Mouse (Mus musculus): ENCODE measurements around the gene Ints1. TPM values are rescaled to one million over a fixed set of nuclear protein-coding genes. Genes with fewer than 3 reads are reported as not detected.

Ints1 gene
- polyA plus RNA-seq, 1 experiment from 2014 or later, result 26.3 TPM

- Histone ChIP-seq H3K9ac (ENCODE audit: low read length) (no peak overlapping the region), H3K27ac (ENCODE audit: low read depth, low read length) (no peak overlapping the region), H3K4me3 (ENCODE audit: low read depth, low read length) (no peak overlapping the region), H3K27me3 (ENCODE audit: control insufficient read depth, insufficient read depth, low read length) (no peaks in the 10 kb centered on the region; the same call in 1 of the 2 replicates), H3K36me3 (ENCODE audit: control insufficient read depth, insufficient read depth, low read length) (no peaks in the 10 kb centered on the region), H3K9me3 (ENCODE audit: control insufficient read depth, low read length) (no peaks in the 10 kb centered on the region), H3K4me2 (no peak overlapping the region), H3K4me1 (ENCODE audit: control insufficient read depth, insufficient read depth, low read length) (peaks cover 9% of the 10 kb centered on the region)
- DNase-seq (ENCODE audit: low spot score, missing footprints) (no peak), ATAC-seq (ENCODE audit: low FRiP score) (no peak)
- WGBS, result 72% methylated on average over 3 of the region's 3 CpGs
Measured at GRCm38 (mm10) chr5:139734016-139734415, 41.5 kb downstream of the Ints1 start.

- H3K27ac ChIP-seq (ENCODE audit: low read depth, low read length), result no peak overlapping the region
Measured at GRCm38 (mm10) chr5:139732634-139733107, 42.8 kb downstream of the Ints1 start.

DNA sequence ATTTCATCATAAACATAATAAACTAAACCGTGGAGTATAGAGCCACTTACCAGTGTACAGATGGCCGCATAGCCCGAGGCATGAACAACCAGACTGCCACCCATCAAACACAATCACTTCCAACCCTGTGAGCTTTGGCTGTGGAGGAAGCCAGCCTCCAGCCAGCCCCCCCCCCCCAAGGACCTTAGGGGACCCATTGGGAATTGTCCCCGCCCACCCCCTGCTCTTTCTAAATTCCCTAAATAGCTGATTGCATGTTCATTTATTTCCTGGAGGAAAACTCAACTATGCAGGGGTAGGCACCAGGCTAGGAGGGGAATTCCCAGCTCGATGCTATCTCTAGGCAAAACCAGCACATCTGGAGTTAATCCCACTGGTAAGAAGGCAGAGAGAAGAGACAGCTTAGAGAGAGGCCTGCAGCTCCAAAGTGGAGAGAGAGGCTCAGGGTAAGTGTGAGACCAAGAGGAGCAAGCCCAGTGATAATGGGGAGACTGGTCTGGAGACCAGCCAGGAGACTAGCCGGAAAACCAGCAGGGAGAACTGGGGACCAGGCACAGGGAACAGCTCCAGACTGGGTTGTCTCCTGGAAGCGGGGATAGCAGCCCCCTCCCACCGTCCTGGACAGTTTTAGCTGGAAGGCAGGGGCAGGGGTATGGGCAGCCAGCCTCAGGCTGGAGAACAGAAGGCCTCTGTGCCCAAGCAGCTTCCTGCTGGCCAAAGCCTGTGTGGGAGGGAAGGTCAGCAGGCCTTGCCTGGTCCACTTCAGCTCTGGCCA is 44.6 kb downstream of the Ints1 start:
- Histone ChIP-seq H3K4me1 (ENCODE audit: control insufficient read depth, insufficient read depth, low read length) (peaks cover 7% of the 10 kb centered on the region), H3K4me3 (ENCODE audit: low read depth, low read length) (no peak overlapping the region)

More at GRCm38 (mm10) chr5:139732634-139733107, 42.8 kb downstream of the Ints1 start:
- no peaks in the 10 kb centered on the region; the same call in 1 of the 2 replicates for H3K27me3 ChIP-seq (ENCODE audit: control insufficient read depth, insufficient read depth, low read length)
- H3K4me2 ChIP-seq, result no peak overlapping the region
- no peak overlapping the region for H3K9ac ChIP-seq (ENCODE audit: low read length)
- H3K9me3 ChIP-seq (ENCODE audit: control insufficient read depth, low read length), result no peaks in the 10 kb centered on the region
- peaks cover 9% of the 10 kb centered on the region for H3K4me1 ChIP-seq (ENCODE audit: control insufficient read depth, insufficient read depth, low read length)
- no peak overlapping the region for H3K4me3 ChIP-seq (ENCODE audit: low read depth, low read length)
- H3K36me3 ChIP-seq (ENCODE audit: control insufficient read depth, insufficient read depth, low read length), result no peaks in the 10 kb centered on the region
- DNase-seq (ENCODE audit: low spot score, missing footprints) (no peak), ATAC-seq (ENCODE audit: low FRiP score) (no peak)
- 73% methylated on average over 11 of the region's 11 CpGs for WGBS

DNA sequence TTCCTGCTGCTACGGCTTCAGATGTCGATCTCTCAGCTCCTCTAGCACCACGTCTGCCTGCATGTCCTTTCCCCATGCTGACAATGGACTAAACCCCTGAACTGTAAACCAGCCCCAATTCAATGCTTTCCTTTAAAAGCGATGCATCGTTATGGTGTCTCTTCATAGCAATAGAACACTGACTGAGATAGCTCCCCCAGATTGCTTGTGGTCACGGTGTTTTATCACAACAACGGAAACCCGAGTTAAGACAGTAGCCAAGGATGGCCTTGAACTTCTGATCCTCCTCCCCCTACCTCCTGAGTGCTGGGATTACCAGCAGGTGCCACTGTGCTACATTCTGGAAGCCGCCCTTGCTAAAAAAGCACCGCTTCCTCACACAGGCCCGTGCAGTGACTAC is 48.2 kb downstream of the Ints1 start:
- no peaks in the 10 kb centered on the region for H3K27me3 ChIP-seq (ENCODE audit: control insufficient read depth, insufficient read depth, low read length)
- H3K9me3 ChIP-seq (ENCODE audit: control insufficient read depth, low read length), result no peaks in the 10 kb centered on the region
- H3K4me3 ChIP-seq (ENCODE audit: low read depth, low read length), result no peak overlapping the region
- H3K27ac ChIP-seq (ENCODE audit: low read depth, low read length), result no peak overlapping the region
- DNase-seq (ENCODE audit: low spot score, missing footprints) (no peak), ATAC-seq (ENCODE audit: low FRiP score) (no peak)
- H3K4me1 ChIP-seq (ENCODE audit: control insufficient read depth, insufficient read depth, low read length), result peaks cover 5% of the 10 kb centered on the region
- whole genome bisulfite sequencing, result 83% methylated on average over 11 of the region's 11 CpGs
- H3K4me2 ChIP-seq, result no peak overlapping the region
- no peak overlapping the region for H3K9ac ChIP-seq (ENCODE audit: low read length)
- no peaks in the 10 kb centered on the region for H3K36me3 ChIP-seq (ENCODE audit: control insufficient read depth, insufficient read depth, low read length)

More for the DNA sequence above, 44.6 kb downstream of the Ints1 start:
- 57% methylated on average over 8 of the region's 8 CpGs for WGBS
- no peak for DNase-seq (ENCODE audit: low spot score, missing footprints)
- Histone ChIP-seq H3K9ac (ENCODE audit: low read length) (no peak overlapping the region), H3K27ac (ENCODE audit: low read depth, low read length) (no peak overlapping the region), H3K9me3 (ENCODE audit: control insufficient read depth, low read length) (no peaks in the 10 kb centered on the region), H3K27me3 (ENCODE audit: control insufficient read depth, insufficient read depth, low read length) (no peaks in the 10 kb centered on the region; the same call in 1 of the 2 replicates), H3K4me2 (no peak overlapping the region), H3K36me3 (ENCODE audit: control insufficient read depth, insufficient read depth, low read length) (no peaks in the 10 kb centered on the region)
- no peak for ATAC-seq (ENCODE audit: low FRiP score)

DNA sequence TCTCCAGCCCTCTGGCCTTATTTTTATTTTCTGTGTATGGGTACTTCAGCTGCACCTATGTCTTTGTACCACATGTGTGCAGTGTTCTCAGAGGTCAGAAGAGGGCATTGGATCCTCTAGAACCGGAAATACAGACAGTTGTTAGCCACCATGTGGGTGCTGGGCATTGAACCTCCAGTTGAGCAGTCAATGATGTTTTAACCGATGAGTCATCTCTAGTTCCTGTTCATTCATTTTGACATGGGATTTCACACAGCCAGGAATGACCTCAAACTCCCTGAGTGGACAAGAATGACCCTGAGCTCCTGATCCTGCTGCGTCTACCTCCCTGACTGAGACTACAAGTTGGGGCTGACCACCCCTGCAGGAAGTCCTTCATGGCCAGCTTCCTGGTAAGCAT is 49.3 kb downstream of the Ints1 start:
- no peaks in the 10 kb centered on the region for H3K27me3 ChIP-seq (ENCODE audit: control insufficient read depth, insufficient read depth, low read length)
- DNase-seq (ENCODE audit: low spot score, missing footprints), result no peak
- H3K4me2 ChIP-seq, result no peak overlapping the region
- WGBS, result 86% methylated on average over 3 of the region's 3 CpGs
- no peaks in the 10 kb centered on the region for H3K36me3 ChIP-seq (ENCODE audit: control insufficient read depth, insufficient read depth, low read length)
- peaks cover 5% of the 10 kb centered on the region for H3K4me1 ChIP-seq (ENCODE audit: control insufficient read depth, insufficient read depth, low read length)
- no peak overlapping the region for H3K27ac ChIP-seq (ENCODE audit: low read depth, low read length)
- H3K9me3 ChIP-seq (ENCODE audit: control insufficient read depth, low read length), result no peaks in the 10 kb centered on the region
- no peak overlapping the region for H3K9ac ChIP-seq (ENCODE audit: low read length)
- ATAC-seq (ENCODE audit: low FRiP score), result no peak
- H3K4me3 ChIP-seq (ENCODE audit: low read depth, low read length), result no peak overlapping the region

- Histone ChIP-seq H3K4me3 (ENCODE audit: low read depth, low read length) (no peak overlapping the region), H3K4me1 (ENCODE audit: control insufficient read depth, insufficient read depth, low read length) (peaks cover 5% of the 10 kb centered on the region; the same call in 1 of the 2 replicates), H3K9ac (ENCODE audit: low read length) (0 out of 2 replicates have a peak overlapping the region, but pooled peaks have one; percentile 7), H3K27ac (ENCODE audit: low read depth, low read length) (no peak overlapping the region), H3K36me3 (ENCODE audit: control insufficient read depth, insufficient read depth, low read length) (no peaks in the 10 kb centered on the region), H3K4me2 (no peak overlapping the region), H3K9me3 (ENCODE audit: control insufficient read depth, low read length) (no peaks in the 10 kb centered on the region), H3K27me3 (ENCODE audit: control insufficient read depth, insufficient read depth, low read length) (no peaks in the 10 kb centered on the region)
- ATAC-seq (ENCODE audit: low FRiP score) (no peak), DNase-seq (ENCODE audit: low spot score, missing footprints) (no peak)
- 59% methylated on average over 10 of the region's 10 CpGs for WGBS
Measured at GRCm38 (mm10) chr5:139724336-139725116, 50.9 kb downstream of the Ints1 start.

DNA sequence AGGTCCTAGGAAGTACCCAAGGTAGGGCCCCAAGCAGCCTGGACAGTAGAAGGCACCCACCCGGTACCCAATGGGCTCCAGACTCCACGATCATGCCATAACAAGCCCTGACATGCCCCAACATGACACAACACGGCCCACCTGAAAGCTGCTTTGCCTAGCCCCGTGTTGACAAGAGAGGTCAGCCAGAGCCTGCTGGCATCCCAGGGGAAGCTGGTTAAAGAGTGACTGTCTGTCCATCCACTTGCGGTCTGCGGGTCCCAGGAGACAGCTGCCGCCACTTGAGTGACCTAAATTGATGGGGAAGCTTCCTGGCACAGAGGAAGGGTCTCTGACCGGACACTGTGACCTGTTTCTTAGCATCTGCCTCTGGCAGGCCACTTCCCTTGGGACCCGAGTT is 52.4 kb downstream of the Ints1 start:
- peaks cover 8% of the 10 kb centered on the region; the same call in 1 of the 2 replicates for H3K4me1 ChIP-seq (ENCODE audit: control insufficient read depth, insufficient read depth, low read length)
- H3K27me3 ChIP-seq (ENCODE audit: control insufficient read depth, insufficient read depth, low read length), result no peaks in the 10 kb centered on the region
- no peak overlapping the region for H3K9ac ChIP-seq (ENCODE audit: low read length)
- no peaks in the 10 kb centered on the region for H3K36me3 ChIP-seq (ENCODE audit: control insufficient read depth, insufficient read depth, low read length)
- no peak overlapping the region for H3K4me2 ChIP-seq
- WGBS, result 83% methylated on average over 9 of the region's 9 CpGs
- ATAC-seq (ENCODE audit: low FRiP score) (no peak), DNase-seq (ENCODE audit: low spot score, missing footprints) (no peak)
- H3K4me3 ChIP-seq (ENCODE audit: low read depth, low read length), result no peak overlapping the region
- no peaks in the 10 kb centered on the region for H3K9me3 ChIP-seq (ENCODE audit: control insufficient read depth, low read length)
- no peak overlapping the region for H3K27ac ChIP-seq (ENCODE audit: low read depth, low read length)

DNA sequence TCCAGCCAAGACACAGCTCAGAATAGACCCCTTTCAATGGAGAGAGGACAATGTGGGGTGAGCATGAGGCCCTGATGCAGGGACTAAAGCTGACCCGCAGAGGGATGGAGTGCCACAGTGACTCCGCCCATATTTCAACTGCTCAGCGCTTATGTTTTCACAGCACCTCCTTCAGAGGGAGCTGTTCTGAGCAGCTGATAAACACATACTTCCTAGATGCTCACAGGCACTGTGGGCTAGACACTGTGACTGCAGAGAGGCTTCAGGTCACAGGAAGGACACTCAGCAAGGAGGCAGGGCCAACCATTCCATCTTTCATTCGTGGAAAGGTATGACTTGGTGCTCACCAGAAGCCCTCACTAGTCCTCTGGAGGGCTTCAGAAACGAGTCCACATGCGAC is 52.8 kb downstream of the Ints1 start:
- Histone ChIP-seq H3K27me3 (ENCODE audit: control insufficient read depth, insufficient read depth, low read length) (no peaks in the 10 kb centered on the region), H3K27ac (ENCODE audit: low read depth, low read length) (no peak overlapping the region), H3K4me2 (no peak overlapping the region), H3K4me1 (ENCODE audit: control insufficient read depth, insufficient read depth, low read length) (peaks cover 8% of the 10 kb centered on the region; the same call in 1 of the 2 replicates), H3K9ac (ENCODE audit: low read length) (no peak overlapping the region), H3K36me3 (ENCODE audit: control insufficient read depth, insufficient read depth, low read length) (no peaks in the 10 kb centered on the region), H3K9me3 (ENCODE audit: control insufficient read depth, low read length) (no peaks in the 10 kb centered on the region), H3K4me3 (ENCODE audit: low read depth, low read length) (no peak overlapping the region)
- DNase-seq (ENCODE audit: low spot score, missing footprints) (peak; percentile 51), ATAC-seq (ENCODE audit: low FRiP score) (no peak)
- WGBS, result 80% methylated on average over 6 of the region's 6 CpGs

DNA sequence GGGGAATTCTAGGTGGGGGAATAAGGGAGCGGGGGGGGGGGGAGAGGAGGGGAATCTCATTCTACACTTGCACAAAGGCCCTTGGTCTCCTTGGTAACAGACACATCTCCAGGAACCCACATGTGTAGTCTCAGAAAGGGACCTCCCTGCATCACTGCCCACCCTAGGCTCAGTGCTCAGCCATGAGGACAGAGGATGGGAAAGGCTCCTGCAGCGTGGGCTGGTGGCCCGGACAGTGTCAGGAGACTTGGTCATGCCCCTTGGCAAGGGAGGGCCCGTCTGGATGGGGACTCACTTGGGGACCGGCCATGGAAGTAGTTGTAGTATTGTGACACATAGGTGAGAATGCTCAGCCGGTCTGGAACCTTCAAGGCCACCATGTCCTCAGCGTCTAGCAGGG is 56.5 kb downstream of the Ints1 start:
- Histone ChIP-seq H3K9me3 (ENCODE audit: control insufficient read depth, low read length) (no peaks in the 10 kb centered on the region), H3K4me1 (ENCODE audit: control insufficient read depth, insufficient read depth, low read length) (0 out of 2 replicates have a peak, but pooled peaks cover 3% of the 10 kb centered on the region), H3K27ac (ENCODE audit: low read depth, low read length) (no peak overlapping the region), H3K4me2 (no peak overlapping the region), H3K36me3 (ENCODE audit: control insufficient read depth, insufficient read depth, low read length) (no peaks in the 10 kb centered on the region), H3K27me3 (ENCODE audit: control insufficient read depth, insufficient read depth, low read length) (no peaks in the 10 kb centered on the region), H3K9ac (ENCODE audit: low read length) (no peak overlapping the region), H3K4me3 (ENCODE audit: low read depth, low read length) (no peak overlapping the region)
- ATAC-seq (ENCODE audit: low FRiP score), result peak; percentile 46; the same call in 1 of the 2 replicates
- no peak for DNase-seq (ENCODE audit: low spot score, missing footprints)
- 68% methylated on average over 6 of the region's 7 CpGs for WGBS

Measured in midbrain, embryonic 11.5 days (tissue).